Mouse (Mus musculus) embryo, embryonic 9.5 days (tissue): ENCODE measurements around the gene Ppp2r2c.
A peak's percentile ranks its signal among the peaks of the same experiment; 100 is the strongest.

Experiments used
- DNase-seq: peaks from one replicate; pipeline ENCODE4 v3.0.0-alpha.2; 2017; ENCODE audit errors: extremely low spot score

The Ppp2r2c gene

GRCm38 (mm10) chr5:36986617-36987016 is 118.3 kb downstream of the Ppp2r2c start:
- DNase-seq = no peak

DNA sequence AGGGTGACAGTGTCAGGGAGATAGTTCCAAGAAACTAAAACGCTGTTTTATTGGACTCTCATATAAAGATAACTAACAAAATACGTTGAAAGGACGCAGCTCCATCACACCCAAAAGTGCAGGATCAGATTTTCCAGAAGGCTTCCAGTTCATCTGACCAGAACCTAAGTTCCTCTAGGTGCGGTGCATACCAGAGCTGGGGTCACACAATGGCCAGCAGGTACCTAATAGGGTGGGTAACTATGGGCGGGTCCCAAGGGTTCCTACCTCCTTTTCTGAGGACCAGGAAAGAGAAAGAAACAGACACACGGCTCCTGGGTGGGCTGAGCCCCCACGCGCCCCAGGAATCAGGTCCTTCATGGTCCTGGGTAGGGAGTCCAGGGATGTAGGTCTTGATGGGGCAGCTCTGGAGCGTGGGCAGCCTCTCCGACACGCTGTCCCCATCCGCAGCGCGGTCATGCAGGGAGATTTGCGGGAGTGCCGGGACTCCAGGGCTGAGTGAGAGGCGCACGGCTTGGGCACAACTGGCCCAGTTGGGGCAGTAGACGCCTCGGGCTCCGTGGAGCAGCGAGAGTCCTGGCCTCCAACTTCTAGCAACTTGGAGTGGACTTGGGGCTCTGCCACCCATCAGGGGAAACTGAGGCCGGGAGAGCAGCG is 119.9 kb downstream of the Ppp2r2c start:
- DNase-seq = no peak

DNA sequence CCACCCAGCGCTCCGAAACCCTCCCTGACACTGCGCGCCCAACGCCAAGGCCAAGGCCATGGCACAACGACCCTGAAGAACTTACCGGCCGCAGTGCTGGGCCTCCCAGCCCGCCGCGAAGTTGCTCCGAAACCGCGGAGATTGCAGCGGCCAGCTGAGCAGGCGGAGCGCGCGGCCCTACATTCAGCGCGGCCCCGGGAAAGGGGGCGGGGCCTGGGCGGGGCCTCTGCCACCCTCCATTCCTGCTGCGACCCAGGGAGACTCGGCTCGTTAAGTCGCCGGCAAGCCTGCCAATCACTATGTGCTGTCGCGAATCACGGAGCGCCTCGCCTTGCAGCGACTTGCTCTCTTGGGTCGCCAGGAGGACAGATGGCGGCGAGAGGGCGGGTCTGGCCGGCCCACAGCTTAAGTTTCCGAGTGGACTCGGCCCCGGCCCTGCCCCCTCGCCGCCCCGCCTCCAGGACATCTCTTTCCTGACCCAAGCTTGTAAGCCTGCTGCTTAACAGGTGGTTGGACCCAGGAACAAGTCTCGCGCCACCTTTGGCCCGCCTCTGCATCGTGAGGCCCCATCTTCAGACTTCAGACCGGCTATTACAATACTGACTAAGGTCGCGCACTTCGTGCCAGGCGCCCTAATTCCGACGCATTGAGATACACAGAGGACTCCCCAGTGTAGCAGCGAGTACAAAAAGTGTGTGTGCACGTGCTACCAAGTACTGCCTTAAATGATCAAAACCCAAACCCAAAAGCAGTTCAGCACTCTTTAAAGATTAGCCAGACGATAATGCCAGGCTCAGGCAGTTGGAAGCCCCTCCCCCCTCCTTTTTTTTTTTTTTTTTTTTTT is 120.7 kb downstream of the Ppp2r2c start, which contains the start of gene Wfs1:
TSS of gene Wfs1 (minus strand) at position 425 of the 844 bp plus-strand sequence.
- DNase-seq = peak; percentile 93

DNA sequence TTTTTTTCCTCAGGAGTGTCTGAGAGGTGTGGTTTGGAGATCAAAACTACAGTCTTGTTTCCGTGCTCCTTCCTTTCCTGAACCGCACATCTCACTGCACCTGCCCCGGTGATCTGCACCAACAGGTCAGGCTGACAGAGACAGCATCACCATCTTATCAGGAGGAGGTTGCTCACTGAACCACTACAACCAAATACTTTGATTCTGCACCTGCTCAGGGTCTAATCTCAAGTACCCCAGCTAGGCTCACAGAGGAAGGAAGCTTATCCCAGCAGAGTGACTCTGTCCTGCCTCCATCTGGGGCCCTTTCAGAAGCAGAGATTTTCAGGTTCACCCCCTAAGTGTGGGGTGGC is 121.3 kb downstream of the Ppp2r2c start:
- DNase-seq = no peak

DNA sequence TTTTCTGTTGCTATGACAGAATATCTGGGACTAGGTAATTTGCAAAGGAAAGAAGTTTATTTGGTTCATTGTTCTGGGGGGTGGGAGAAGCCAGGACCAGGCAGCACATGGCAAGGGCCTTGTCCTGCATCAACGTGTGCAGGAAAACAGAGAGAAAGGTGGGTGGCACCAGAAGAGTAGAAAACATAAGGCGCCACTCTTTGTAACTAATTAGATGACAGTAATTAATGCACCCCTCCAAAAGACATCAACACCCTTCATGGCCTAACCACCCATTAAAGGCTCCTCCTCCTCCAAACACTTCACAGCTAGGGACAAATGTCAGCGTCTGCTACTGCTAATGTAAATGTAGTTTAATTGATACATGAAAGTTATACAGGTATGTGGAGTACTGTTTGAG is 121.9 kb downstream of the Ppp2r2c start:
- no peak for DNase-seq

- DNase-seq = no peak
Measured at GRCm38 (mm10) chr5:36990631-36991350, 122.5 kb downstream of the Ppp2r2c start.

GRCm38 (mm10) chr5:36996410-36996809 is 128.1 kb downstream of the Ppp2r2c start:
- DNase-seq = no peak

DNA sequence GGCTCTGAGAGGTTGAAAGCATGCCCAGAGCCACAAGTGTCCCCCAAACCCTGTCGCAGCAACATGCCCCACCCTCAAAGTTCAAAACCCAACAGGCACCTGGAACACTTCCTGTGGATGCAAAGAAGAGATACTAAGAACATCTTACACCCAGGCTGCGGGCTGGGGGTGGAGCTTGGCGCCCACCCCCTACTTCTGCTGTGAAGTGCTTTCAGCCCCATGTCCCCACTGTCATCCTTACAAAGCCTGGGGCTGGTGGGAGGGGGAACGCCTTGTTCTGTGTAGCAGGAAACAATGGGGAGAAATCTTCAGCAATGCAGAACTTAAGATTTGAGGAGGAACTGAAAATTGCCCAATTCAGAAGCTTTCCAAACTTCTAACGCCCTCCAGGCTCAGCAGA is 129.7 kb downstream of the Ppp2r2c start:
- DNase-seq = no peak

DNA sequence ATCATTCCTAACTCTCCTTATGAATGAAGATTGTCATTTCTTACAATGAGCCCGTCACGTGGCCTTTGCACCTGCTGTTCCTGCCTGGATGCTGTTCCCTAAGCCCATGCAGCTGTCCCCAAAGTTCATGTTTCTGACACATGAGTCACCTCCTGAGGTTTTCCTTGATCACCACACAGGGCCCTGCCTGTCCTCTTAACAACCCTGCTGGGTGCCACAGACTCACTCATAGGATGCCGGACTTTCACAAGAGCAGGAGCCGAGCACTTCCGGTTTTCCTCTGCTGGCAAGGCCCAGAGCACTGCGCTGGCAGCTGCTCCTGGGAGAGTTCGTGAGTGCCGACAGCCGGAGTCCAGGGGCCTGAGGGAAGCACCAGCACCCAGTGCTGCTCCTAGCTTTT is 132.7 kb downstream of the Ppp2r2c start:
- DNase-seq = no peak

DNA sequence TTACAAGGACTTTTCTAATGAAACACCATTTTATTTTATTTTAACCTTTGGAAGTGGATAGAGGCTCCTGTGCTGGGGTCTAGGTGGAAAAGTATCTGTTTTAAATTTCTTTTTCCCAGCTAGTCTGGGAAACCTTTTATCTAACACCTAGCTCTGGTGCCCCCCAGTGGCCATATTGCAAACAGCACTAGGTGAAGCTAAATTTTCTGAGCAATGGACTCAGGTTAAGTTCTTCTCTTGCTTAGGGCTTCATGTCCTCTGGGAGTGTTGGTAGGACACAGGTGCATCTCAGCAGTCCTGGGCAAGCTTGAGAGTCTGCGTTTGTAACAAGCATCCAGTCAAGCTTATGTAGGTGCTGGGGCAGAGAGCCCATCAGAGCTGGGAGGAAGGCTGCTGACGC is 133.7 kb downstream of the Ppp2r2c start:
- peak; percentile 48 for DNase-seq
